Mouse (Mus musculus) E14TG2a.4 (cell line): ENCODE data around the gene Cdk6.

Experiments used
- CTCF ChIP-seq: conservative IDR thresholded peaks from 2 replicates; pipeline ENCODE4 v1.5.1; 2014; ENCODE audit warnings: low read length
- NANOG ChIP-seq: IDR thresholded peaks from 2 replicates; pipeline ENCODE4 v1.6.1; 2014; ENCODE audit warnings: borderline replicate concordance, low read length, mixed read lengths

GRCm38 (mm10) chr5:3486579-3487282, 145.4 kb downstream of the Cdk6 start:
- TF ChIP-seq CTCF (no peak), NANOG (no peak)
